Mouse (Mus musculus): Measurements from ENCODE around the gene Ulk3. TPM values are rescaled to one million over a fixed set of nuclear protein-coding genes. Genes with fewer than 3 reads are reported as not detected.

Gene Ulk3
- polyA plus RNA-seq, 1 experiment from 2014 or later: 3.7 TPM

DNA sequence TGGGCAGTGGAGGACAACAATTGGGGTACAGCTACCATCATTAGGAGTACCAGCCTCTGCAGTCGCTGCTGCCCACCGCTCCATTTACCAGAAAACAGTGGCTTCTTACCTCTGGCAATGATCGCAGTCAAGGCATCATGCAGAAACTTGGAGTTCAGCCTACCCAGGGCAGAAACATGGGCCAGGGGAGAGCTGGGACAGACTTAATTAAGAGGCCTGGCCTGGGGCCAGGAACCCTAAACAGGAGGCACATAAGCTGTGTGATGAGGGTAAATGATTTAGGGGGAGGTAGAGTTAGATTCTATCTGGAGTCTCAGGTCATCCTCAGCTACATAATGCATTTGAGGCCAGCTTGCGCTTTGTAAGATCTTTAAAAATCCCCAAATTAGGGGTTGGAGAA is 40.1 kb upstream of the Ulk3 start:
- Histone ChIP-seq H3K36me3 (replicated peaks; ENCODE audit: insufficient read depth, low read length) (peaks cover 21% of the 10 kb centered on the region), H3K9me3 (ENCODE audit: low read length) (no peaks in the 10 kb centered on the region), H3K4me2 (ENCODE audit: low read depth, low read length) (no peak overlapping the region), H3K27ac (ENCODE audit: low read depth) (no peak overlapping the region), H3K9ac (replicated peaks) (no peak overlapping the region), H3K27me3 (ENCODE audit: insufficient read depth, low read length) (no peaks in the 10 kb centered on the region), H3K4me1 (ENCODE audit: insufficient read depth) (peaks cover 12% of the 10 kb centered on the region), H3K4me3 (ENCODE audit: low read depth, low read length) (no peak overlapping the region)
- DNase-seq (no peak), ATAC-seq (no peak)
- TF ChIP-seq EP300 (IDR thresholded peaks at IDR 0.05; ENCODE audit: low read depth) (no peak), CTCF (IDR thresholded peaks at IDR 0.05; ENCODE audit: low read depth) (no peak)
- 86% methylated on average over 4 of the region's 4 CpGs for WGBS (ENCODE audit: insufficient replicate concordance)

DNA sequence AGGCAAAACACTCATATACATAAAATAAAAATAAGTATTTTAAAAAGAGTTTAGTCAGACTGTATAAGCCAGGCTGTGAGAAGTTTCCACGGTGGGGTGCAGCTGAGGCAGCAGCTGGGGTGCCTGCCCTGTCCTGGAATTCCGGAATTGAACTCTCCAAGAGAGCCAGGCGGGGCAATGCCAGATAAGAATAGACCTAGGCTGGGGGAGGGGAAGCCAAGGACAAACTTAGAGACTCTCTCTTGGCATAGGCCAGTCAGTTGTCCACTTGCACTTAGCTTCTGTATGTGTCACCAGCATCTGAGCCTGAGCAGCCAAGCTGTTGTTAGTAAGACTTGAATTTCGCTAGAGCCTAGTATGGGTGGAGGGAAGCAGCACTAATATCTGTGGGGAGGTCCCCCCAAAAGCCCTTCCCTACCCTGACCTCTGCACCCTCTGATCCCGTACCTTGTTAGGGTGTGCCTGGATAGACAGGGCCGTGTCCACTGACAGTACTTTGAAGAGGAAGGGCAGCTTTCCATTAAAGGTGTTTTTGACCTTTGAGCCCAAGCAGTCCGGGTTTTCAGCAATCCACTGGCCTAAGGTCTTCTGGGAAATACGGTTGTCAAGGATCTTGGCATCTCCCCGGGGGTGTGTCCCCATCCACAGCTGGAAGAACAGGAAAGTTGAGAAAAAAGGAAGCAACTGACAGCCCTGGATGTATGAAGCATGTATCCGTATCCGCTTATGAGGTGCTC is 39.0 kb upstream of the Ulk3 start:
- no peak for DNase-seq
- no peak overlapping the region for H3K27ac ChIP-seq (ENCODE audit: low read depth)

GRCm38 (mm10) chr9:57552139-57552887 is 36.9 kb upstream of the Ulk3 start, which contains the start of gene Mpi:
Gene Mpi, minus strand, starts transcription at chr9:57552763.
- TF ChIP-seq EP300 (IDR thresholded peaks at IDR 0.05; ENCODE audit: low read depth): no peak
- no peak for TF ChIP-seq CTCF (IDR thresholded peaks at IDR 0.05; ENCODE audit: low read depth)
- Histone ChIP-seq H3K27ac (ENCODE audit: low read depth) (no peak within 1 kb of the TSS), H3K4me2 (ENCODE audit: low read depth, low read length) (peak within 1 kb of the TSS; percentile 79), H3K27me3 (ENCODE audit: insufficient read depth, low read length) (no peaks in the 10 kb centered on the region), H3K9ac (replicated peaks) (peak within 1 kb of the TSS; percentile 65), H3K4me3 (ENCODE audit: low read depth, low read length) (peak within 1 kb of the TSS; percentile 65), H3K36me3 (replicated peaks; ENCODE audit: insufficient read depth, low read length) (peaks cover 6% of the 10 kb centered on the region; the same call in 1 of the 2 replicates), H3K9me3 (ENCODE audit: low read length) (no peaks in the 10 kb centered on the region), H3K4me1 (ENCODE audit: insufficient read depth) (peaks cover 10% of the 10 kb centered on the region)
- ATAC-seq: peak; percentile 55; the same call in 1 of the 2 replicates
- 1% methylated on average over 28 of the region's 28 CpGs for WGBS (ENCODE audit: insufficient replicate concordance)
- peak; percentile 71 for DNase-seq

More for the DNA sequence above, 39.0 kb upstream of the Ulk3 start:
- Histone ChIP-seq H3K4me1 (ENCODE audit: insufficient read depth) (peaks cover 12% of the 10 kb centered on the region), H3K4me2 (ENCODE audit: low read depth, low read length) (no peak overlapping the region), H3K36me3 (replicated peaks; ENCODE audit: insufficient read depth, low read length) (peaks cover 11% of the 10 kb centered on the region; the same call in 1 of the 2 replicates), H3K9me3 (ENCODE audit: low read length) (no peaks in the 10 kb centered on the region), H3K9ac (replicated peaks) (no peak overlapping the region), H3K4me3 (ENCODE audit: low read depth, low read length) (no peak overlapping the region), H3K27me3 (ENCODE audit: insufficient read depth, low read length) (no peaks in the 10 kb centered on the region)
- no peak for ATAC-seq
- TF ChIP-seq CTCF (IDR thresholded peaks at IDR 0.05; ENCODE audit: low read depth) (no peak), EP300 (IDR thresholded peaks at IDR 0.05; ENCODE audit: low read depth) (no peak)
- 72% methylated on average over 11 of the region's 11 CpGs for WGBS (ENCODE audit: insufficient replicate concordance)

GRCm38 (mm10) chr9:57553119-57553518 is 36.1 kb upstream of the Ulk3 start:
- H3K27me3 ChIP-seq (ENCODE audit: insufficient read depth, low read length): no peaks in the 10 kb centered on the region
- no peak overlapping the region for H3K9ac ChIP-seq (replicated peaks)
- H3K4me1 ChIP-seq (ENCODE audit: insufficient read depth): peaks cover 4% of the 10 kb centered on the region
- no peak for TF ChIP-seq CTCF (IDR thresholded peaks at IDR 0.05; ENCODE audit: low read depth)
- TF ChIP-seq EP300 (IDR thresholded peaks at IDR 0.05; ENCODE audit: low read depth): no peak
- no peak overlapping the region; the same call in 1 of the 2 replicates for H3K4me2 ChIP-seq (ENCODE audit: low read depth, low read length)
- H3K9me3 ChIP-seq (ENCODE audit: low read length): no peaks in the 10 kb centered on the region
- no peak overlapping the region for H3K4me3 ChIP-seq (ENCODE audit: low read depth, low read length)
- 79% methylated on average over 11 of the region's 11 CpGs for WGBS (ENCODE audit: insufficient replicate concordance)
- no peak overlapping the region for H3K27ac ChIP-seq (ENCODE audit: low read depth)
- ATAC-seq (no peak), DNase-seq (no peak)
- H3K36me3 ChIP-seq (replicated peaks; ENCODE audit: insufficient read depth, low read length): peaks cover 3% of the 10 kb centered on the region; the same call in 1 of the 2 replicates

GRCm38 (mm10) chr9:57554753-57555152 is 34.5 kb upstream of the Ulk3 start:
- H3K9ac ChIP-seq (replicated peaks): no peak overlapping the region
- peaks cover 4% of the 10 kb centered on the region for H3K4me1 ChIP-seq (ENCODE audit: insufficient read depth)
- 82% methylated on average over 3 of the region's 3 CpGs for WGBS (ENCODE audit: insufficient replicate concordance)
- H3K9me3 ChIP-seq (ENCODE audit: low read length): no peaks in the 10 kb centered on the region
- no peaks in the 10 kb centered on the region for H3K27me3 ChIP-seq (ENCODE audit: insufficient read depth, low read length)
- H3K4me2 ChIP-seq (ENCODE audit: low read depth, low read length): no peak overlapping the region
- no peak overlapping the region for H3K4me3 ChIP-seq (ENCODE audit: low read depth, low read length)
- H3K27ac ChIP-seq (ENCODE audit: low read depth): no peak overlapping the region
- no peak for ATAC-seq
- DNase-seq: no peak
- TF ChIP-seq CTCF (IDR thresholded peaks at IDR 0.05; ENCODE audit: low read depth) (no peak), EP300 (IDR thresholded peaks at IDR 0.05; ENCODE audit: low read depth) (no peak)
- H3K36me3 ChIP-seq (replicated peaks; ENCODE audit: insufficient read depth, low read length): no peaks in the 10 kb centered on the region; the same call in 1 of the 2 replicates

GRCm38 (mm10) chr9:57557215-57557614 is 32.0 kb upstream of the Ulk3 start:
- TF ChIP-seq CTCF (IDR thresholded peaks at IDR 0.05; ENCODE audit: low read depth) (no peak), EP300 (IDR thresholded peaks at IDR 0.05; ENCODE audit: low read depth) (no peak)
- 69% methylated on average over 3 of the region's 3 CpGs for WGBS (ENCODE audit: insufficient replicate concordance)
- no peak overlapping the region for H3K27ac ChIP-seq (ENCODE audit: low read depth)
- H3K9me3 ChIP-seq (ENCODE audit: low read length): no peaks in the 10 kb centered on the region
- no peak overlapping the region for H3K4me2 ChIP-seq (ENCODE audit: low read depth, low read length)
- H3K36me3 ChIP-seq (replicated peaks; ENCODE audit: insufficient read depth, low read length): no peaks in the 10 kb centered on the region
- DNase-seq (no peak), ATAC-seq (no peak)
- no peak overlapping the region for H3K9ac ChIP-seq (replicated peaks)
- no peaks in the 10 kb centered on the region for H3K27me3 ChIP-seq (ENCODE audit: insufficient read depth, low read length)
- peaks cover 15% of the 10 kb centered on the region for H3K4me1 ChIP-seq (ENCODE audit: insufficient read depth)
- H3K4me3 ChIP-seq (ENCODE audit: low read depth, low read length): no peak overlapping the region
